Mouse (Mus musculus) erythroblast, embryonic 14.5 days (primary cell): ENCODE measurements around the gene Slc35d3.

Source experiments
- GATA1 ChIP-seq: IDR thresholded peaks from 2 replicates; pipeline ENCODE4 v1.6.1; 2012; ENCODE audit warnings: low read length, inconsistent platforms, mixed read lengths
- TAL1 ChIP-seq: IDR thresholded peaks from 3 replicates; pipeline ENCODE4 v1.6.1; 2012; ENCODE audit warnings: low read length, inconsistent platforms, mixed read lengths

- TF ChIP-seq TAL1 (no peak), GATA1 (no peak)
Observed at GRCm38 (mm10) chr10:19804763-19805162, 46.5 kb downstream of the Slc35d3 start.
